ENCODE assay signal across 9 mouse cellular contexts in genomic region chr3:114903924-114904438, GRCm38 (mm10). TPM values are rescaled to one million over a fixed set of nuclear protein-coding genes. Genes with fewer than 3 reads are reported as not detected.
DNase-seq lines count a peak whose midpoint lies in the region; ATAC-seq and TF ChIP-seq lines count a peak whose summit lies in the region.
"Had no signal": no experiment of that assay in that cellular context is flagged by ENCODE, and none has a peak within 500 bp of the region (broad histone marks: within the 10 kb centered on the region; RNA-seq: fewer than 3 reads in every experiment).

Gene Olfm3 (plus strand): TSS chr3:114904078.

- no peak within 1 kb of the TSS for H3K27ac ChIP-seq in kidney, adult 2 months (ENCODE audit: insufficient read depth, low read depth, low read length)
- no peak within 1 kb of the TSS for H3K27ac ChIP-seq in forebrain, embryonic 13.5 days
- H3K27ac ChIP-seq in hindbrain, embryonic 15.5 days (replicated peaks): peak within 1 kb of the TSS; percentile 63
- H3K27ac ChIP-seq in neural tube, embryonic 12.5 days: no peak within 1 kb of the TSS

- no peaks in the 10 kb centered on the region for H3K27me3 ChIP-seq in kidney, adult 2 months (replicated peaks; ENCODE audit: control insufficient read depth, insufficient read depth, low read length)
- H3K27me3 ChIP-seq in forebrain, embryonic 13.5 days: no peaks in the 10 kb centered on the region
- H3K27me3 ChIP-seq in hindbrain, embryonic 15.5 days: no peaks in the 10 kb centered on the region
- no peaks in the 10 kb centered on the region for H3K27me3 ChIP-seq in neural tube, embryonic 12.5 days (replicated peaks)

- no peaks in the 10 kb centered on the region for H3K36me3 ChIP-seq in kidney, adult 2 months (ENCODE audit: control insufficient read depth, insufficient read depth, low read length)
- no peaks in the 10 kb centered on the region for H3K36me3 ChIP-seq in forebrain, embryonic 13.5 days (ENCODE audit: poor library complexity, severe bottlenecking)
- H3K36me3 ChIP-seq in hindbrain, embryonic 15.5 days: no peaks in the 10 kb centered on the region
- H3K36me3 ChIP-seq in neural tube, embryonic 12.5 days: no peaks in the 10 kb centered on the region

- 7% methylated on average over 21 of the region's 21 CpGs for WGBS in kidney, adult 2 months
- whole genome bisulfite sequencing in forebrain, embryonic 13.5 days: 3% methylated on average over 21 of the region's 21 CpGs
- WGBS in hindbrain, embryonic 15.5 days: 2% methylated on average over 21 of the region's 21 CpGs
- WGBS in neural tube, embryonic 12.5 days: 5% methylated on average over 21 of the region's 21 CpGs

- ATAC-seq in forebrain, embryonic 13.5 days: peak; percentile 88
- ATAC-seq in hindbrain, embryonic 15.5 days (ENCODE audit: low FRiP score, low read depth): peak; percentile 87
- ATAC-seq in neural tube, embryonic 12.5 days (ENCODE audit: low FRiP score, low read depth): peak; percentile 80

- no peaks in the 10 kb centered on the region for H3K4me1 ChIP-seq in kidney, adult 2 months (ENCODE audit: control insufficient read depth, insufficient read depth, low read length)
- peaks cover 9% of the 10 kb centered on the region for H3K4me1 ChIP-seq in forebrain, embryonic 13.5 days
- H3K4me1 ChIP-seq in hindbrain, embryonic 15.5 days (replicated peaks): no peaks in the 10 kb centered on the region; the same call in 1 of the 2 replicates
- no peaks in the 10 kb centered on the region for H3K4me1 ChIP-seq in neural tube, embryonic 12.5 days

- no peaks in the 10 kb centered on the region for H3K9me3 ChIP-seq in forebrain, embryonic 13.5 days (replicated peaks)
- H3K9me3 ChIP-seq in hindbrain, embryonic 15.5 days: no peaks in the 10 kb centered on the region
- H3K9me3 ChIP-seq in neural tube, embryonic 12.5 days: no peaks in the 10 kb centered on the region

- no peak for TF ChIP-seq POLR2A in kidney, adult 2 months (IDR thresholded peaks at IDR 0.05; ENCODE audit: low read depth, low read length)

- H3K9ac ChIP-seq in forebrain, embryonic 13.5 days: peak within 1 kb of the TSS; percentile 51
- peak within 1 kb of the TSS; percentile 47 for H3K9ac ChIP-seq in hindbrain, embryonic 15.5 days
- peak within 1 kb of the TSS; percentile 36; the same call in 1 of the 2 replicates for H3K9ac ChIP-seq in neural tube, embryonic 12.5 days

- peak within 1 kb of the TSS; percentile 68 for H3K4me2 ChIP-seq in forebrain, embryonic 13.5 days
- H3K4me2 ChIP-seq in hindbrain, embryonic 15.5 days: peak within 1 kb of the TSS; percentile 87
- peak within 1 kb of the TSS; percentile 73 for H3K4me2 ChIP-seq in neural tube, embryonic 12.5 days (replicated peaks)

- peak; percentile 0 for DNase-seq in kidney, adult 2 months
- no peak for DNase-seq in kidney, adult 18-20 months
- peak; percentile 77 for DNase-seq in cerebellum, adult 11 months
- DNase-seq in left cerebral cortex, adult 9 months (ENCODE audit: low spot score in 2 of 2): peak; percentile 9 to 38
- no peak for DNase-seq in MN1 (ENCODE audit: low spot score)

- no peak within 1 kb of the TSS for H3K4me3 ChIP-seq in kidney, adult 2 months (ENCODE audit: insufficient read depth, low read depth, low read length)
- peak within 1 kb of the TSS; percentile 41 for H3K4me3 ChIP-seq in forebrain, embryonic 13.5 days
- H3K4me3 ChIP-seq in hindbrain, embryonic 15.5 days: peak within 1 kb of the TSS; percentile 61
- H3K4me3 ChIP-seq in neural tube, embryonic 12.5 days: peak within 1 kb of the TSS; percentile 24

- no peak for TF ChIP-seq CTCF in kidney, adult 2 months (conservative IDR thresholded peaks at IDR 0.05; ENCODE audit: insufficient read depth, insufficient read length, low read depth, low read length)

RNA-seq across cellular contexts. Expression of gene Olfm3, which starts in this region (rescaled TPM):
- 3.5 and 4.3 TPM in 2 replicates for polyA plus RNA-seq in kidney, adult 2 months (2012; rRNA removed)
- 0.92 and 1.7 TPM in 2 replicates for polyA plus RNA-seq in forebrain, embryonic 13.5 days (2015; fragmentation: Nextera tagmentation; extraction: Ambion mirVana)
- 17.5 and 18.9 TPM in 2 replicates for polyA plus RNA-seq in hindbrain, embryonic 15.5 days (2015; fragmentation: Nextera tagmentation; extraction: Ambion mirVana)
- 3.3 and 3.9 TPM in 2 replicates for polyA plus RNA-seq in neural tube, embryonic 12.5 days (2016; fragmentation: Nextera tagmentation; extraction: Ambion mirVana)
- polyA plus RNA-seq: large intestine, adult 2 months had no signal

Comparison
In these comparisons a context has a peak if more than half of its experiments do, and no peak if none do; other contexts are left out.
1. DNase-seq: peak in kidney, adult 2 months (single experiment), cerebellum, adult 11 months (single experiment) and left cerebral cortex, adult 9 months (2 of 2); none in kidney, adult 18-20 months (single experiment) and MN1 (single experiment).
2. Peak in every context shown above with its lines, with median percentiles within 50 percentile points of each other: ATAC-seq, H3K4me2 ChIP-seq and H3K9ac ChIP-seq.